Mouse (Mus musculus): ENCODE measurements around the gene Trim16.

The Trim16 gene

DNA sequence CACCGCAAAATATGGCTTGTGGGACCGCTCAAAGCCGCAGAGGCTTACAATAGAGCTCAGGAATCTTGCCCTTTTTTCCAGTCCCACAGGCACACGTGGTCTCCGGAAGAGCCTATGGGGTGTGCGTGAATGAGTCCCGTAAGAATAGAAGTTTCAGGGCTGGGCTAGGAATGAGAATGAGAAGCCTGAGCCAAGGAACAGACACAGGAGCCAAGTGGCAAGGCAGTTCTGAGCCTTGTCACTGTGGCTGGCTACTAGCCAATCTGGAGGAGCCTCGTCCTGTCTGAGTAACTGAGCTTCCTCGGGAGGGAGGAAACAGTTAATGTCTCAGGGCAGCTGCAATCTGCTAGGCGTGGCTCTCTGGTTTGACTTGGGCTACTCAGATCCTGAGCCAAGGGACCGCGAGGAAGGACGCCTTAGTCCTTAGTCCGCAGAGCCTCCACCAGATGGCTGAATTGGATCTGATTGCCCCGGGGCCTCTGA, at the start of gene Trim16:
Trim16 (plus strand) TSS at position 173 of the 483 bp plus-strand sequence.
- peak; percentile 75 to 81 for DNase-seq (ENCODE audit: low spot score in 2 of 2)

DNA sequence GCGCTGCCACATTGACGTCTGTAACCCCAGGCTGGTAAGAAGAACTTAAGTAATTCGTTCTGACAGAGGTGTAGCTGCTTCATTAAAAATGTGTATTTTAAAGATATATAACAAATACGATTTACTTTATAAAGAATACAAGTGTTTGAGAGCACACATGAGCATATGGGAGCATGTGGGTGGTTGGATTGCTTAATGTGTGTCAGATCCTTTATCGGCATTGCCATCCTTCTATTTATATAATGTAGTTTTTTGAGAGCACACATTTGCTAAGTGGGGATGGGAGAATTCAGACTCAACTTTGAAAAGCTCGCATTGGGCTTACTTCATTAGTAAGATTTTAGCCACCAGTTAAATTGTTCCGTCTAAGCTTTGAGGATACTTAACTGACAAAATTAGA, 43.5 kb upstream of the Trim16 start:
- no peak for DNase-seq (ENCODE audit: low spot score in 2 of 2)

DNA sequence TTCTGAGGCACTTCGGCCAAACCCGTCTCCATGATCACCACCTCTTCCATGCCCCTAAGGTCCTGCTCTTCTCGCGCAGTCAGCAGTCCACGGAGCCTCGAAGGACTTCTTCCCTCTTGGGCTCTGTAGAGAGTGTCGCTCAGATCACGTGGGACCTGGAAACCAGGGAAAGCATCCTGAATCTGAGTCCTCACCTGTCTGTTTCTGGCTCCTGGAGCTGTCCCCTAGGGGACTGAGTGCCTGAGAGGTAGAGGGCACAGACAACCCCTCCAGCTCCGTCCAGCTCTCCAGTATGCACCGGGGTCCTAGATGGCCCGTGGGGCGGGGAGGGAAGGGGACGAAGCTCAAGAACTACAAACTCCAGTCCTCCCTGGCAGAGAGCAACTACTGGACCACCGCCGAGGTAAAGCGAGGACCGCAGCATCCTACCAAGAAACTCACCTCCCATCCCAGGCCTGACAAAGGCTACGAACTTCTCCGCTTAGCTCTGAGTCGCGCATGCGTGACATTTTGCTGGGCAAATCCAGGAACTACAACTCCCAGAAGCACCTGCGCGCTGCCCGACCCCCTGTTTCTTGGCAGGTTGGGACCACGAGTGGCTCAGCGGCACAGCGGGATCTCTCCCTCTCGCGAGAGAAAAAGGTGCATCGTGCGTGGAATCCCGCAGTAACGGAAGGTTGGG, 31.0 kb upstream of the Trim16 start, which contains the start of gene Zfp286:
Zfp286 (minus strand) TSS at position 528 of the 682 bp plus-strand sequence.
- DNase-seq (ENCODE audit: low spot score in 2 of 2), result peak; percentile 78 to 88

DNA sequence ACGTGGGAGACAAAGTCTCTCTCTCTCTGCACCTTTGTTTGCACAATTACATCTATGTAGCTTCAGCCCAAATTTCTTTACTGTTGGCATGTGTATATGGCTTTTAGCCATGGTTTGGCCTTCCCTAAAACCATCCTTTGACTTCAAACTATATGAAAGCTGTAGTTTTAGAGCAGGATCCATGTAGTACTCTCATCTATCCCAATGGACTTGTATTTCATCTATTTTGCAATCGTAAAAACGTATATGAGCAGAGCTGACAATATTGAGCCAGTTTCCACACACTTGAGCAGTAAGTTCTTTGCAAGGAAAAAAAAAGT, 30.5 kb upstream of the Trim16 start:
- no peak for DNase-seq (ENCODE audit: low spot score in 2 of 2)

DNA sequence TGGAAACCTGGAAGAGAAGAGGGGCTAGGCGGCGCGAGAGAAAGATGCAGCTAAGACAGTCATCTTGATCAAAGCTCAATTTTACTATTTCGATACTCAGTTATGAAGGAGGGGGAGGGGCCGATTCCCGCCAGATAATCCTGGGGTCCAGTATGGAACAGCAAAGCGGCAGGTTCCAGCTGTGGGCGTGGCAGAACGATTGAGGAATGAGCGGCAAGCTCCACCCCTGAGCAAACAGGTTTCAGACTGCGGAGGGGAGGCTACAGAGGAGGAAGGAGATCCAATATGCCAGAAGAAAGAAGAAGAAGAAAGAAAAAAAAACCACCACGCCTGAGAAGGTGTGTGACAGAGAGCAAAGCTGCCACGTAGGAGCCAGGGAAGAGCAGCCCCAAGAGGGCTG, 15.9 kb upstream of the Trim16 start:
- no peak for DNase-seq (ENCODE audit: low spot score in 2 of 2)

DNA sequence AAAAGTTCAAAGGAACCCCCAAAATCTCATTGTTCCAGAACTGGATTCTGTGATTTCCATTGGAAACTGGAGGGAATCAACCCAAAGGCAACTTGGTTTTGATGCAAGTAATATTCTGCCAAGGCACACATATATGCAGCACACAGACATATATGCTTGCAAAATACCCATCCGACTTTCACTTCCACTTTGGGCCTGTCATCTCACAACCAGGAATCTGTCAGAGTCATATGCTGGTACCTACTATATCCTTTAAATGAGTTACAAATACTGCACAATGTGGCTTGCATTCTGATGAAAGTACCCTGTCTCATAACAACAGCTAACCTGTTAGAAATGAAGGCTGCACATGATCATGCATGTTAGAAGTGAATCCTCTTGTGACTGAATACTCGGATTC, 12.1 kb upstream of the Trim16 start:
- no peak for DNase-seq (ENCODE audit: low spot score in 2 of 2)

DNA sequence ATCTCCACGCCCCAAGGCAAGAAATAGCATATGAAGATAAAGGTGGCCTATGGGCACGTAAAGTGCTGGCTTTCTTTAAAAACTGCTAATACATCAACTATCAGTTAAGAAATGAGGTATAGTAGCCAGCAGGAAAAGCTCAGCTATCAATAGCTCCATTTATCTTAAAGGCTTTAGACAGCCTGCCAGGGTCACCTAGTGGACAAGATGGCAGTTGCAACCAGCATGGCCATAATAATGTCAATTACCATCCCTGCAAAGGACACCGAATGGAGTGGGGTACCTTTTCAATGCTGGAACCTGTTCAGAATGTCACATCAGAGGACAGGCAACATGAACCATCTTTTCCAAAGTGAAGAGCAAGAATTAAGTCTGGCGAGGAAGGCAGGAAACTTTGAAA, 10.8 kb upstream of the Trim16 start:
- no peak for DNase-seq (ENCODE audit: low spot score in 2 of 2)

DNA sequence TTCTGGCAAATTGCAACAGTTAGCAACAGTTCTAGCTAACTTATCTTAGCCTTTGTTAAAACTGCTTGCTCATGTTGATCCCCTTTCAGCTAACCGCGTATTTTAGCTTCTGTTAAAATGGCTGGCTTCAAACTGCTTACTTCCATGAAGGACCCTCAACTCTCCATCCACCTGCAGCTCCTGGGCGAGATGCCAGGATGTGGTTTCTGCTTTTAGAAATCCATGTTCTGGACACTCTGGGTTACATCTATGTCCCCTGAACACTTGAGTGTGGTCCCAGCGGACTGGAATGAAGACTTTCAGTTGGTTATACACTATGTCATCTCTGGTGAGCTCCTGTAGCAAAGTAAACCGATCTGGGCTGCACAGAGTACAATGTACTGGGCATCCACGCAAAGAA, 7.8 kb upstream of the Trim16 start:
- DNase-seq (ENCODE audit: low spot score in 2 of 2), result no peak

DNA sequence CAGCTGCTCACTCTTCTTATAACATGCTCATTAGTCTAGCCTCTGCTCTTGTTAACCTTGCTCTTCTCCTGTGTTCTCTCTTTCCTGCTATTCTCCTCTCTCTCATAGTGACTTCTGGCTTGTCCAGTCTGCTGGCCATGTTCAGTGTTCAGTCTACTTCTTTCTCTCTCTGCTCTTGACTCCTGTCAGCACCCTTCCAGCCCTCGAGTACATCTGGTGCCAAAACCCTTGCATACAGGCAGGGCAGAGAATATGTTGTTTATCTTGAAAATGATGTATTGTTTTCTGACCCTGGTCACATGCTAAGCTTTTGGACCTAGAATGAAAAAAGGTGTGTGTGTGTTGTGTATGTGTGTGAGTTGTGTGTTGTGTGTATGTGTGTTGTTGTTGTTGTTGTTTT, 6.5 kb upstream of the Trim16 start:
- no peak for DNase-seq (ENCODE audit: low spot score in 2 of 2)

DNA sequence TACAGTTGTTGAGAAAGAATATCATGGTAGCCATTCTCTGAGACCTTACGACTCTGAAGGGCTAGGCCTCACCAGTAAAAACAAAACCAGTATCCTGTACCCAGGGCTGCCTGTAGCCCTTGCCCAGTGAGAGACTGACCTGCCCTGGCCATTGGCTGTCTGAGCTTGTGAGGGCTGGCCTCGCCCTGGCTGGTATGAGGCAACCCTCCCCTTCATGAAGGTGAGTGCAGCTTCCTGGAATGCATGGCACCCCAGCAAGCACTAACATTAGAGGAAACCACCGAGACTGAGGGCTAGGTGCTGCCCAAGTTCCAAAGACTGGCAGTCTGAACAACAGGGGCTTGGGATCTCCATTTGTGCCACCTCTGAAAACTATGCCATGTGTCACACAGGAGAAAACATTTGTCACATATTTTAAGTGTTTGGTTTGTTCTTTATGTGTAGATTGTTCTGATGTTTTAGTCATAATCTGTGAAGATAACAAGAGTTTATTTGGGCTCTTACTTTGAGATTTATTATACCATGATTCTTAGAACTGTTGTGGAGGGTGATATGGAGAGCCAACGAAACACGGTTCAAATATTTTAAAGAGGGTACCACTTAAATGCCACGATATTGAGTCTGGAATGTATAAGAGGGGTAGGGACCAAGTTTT, 5.9 kb upstream of the Trim16 start:
- no peak for DNase-seq (ENCODE audit: low spot score in 2 of 2)

DNA sequence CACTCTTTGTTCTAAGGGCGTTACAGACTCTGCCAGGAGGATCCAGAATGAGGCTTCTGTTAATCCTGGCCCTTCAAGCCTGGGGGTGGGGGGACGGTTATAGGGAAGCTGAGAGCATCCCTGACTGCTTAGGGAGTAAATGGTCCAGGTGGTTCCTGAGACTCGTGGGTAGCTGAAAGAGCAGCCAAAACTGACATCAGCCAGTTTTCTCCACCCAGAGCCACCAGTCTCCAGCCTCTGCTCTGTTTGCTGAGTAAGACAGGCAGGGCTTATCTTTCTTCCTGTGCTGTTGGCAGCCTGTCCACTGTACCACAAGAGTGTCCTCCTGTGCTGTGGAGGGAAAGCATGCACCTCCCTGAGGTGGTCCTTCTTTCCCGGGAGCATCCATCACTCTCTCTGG, 5.4 kb upstream of the Trim16 start:
- no peak for DNase-seq (ENCODE audit: low spot score in 2 of 2)

DNA sequence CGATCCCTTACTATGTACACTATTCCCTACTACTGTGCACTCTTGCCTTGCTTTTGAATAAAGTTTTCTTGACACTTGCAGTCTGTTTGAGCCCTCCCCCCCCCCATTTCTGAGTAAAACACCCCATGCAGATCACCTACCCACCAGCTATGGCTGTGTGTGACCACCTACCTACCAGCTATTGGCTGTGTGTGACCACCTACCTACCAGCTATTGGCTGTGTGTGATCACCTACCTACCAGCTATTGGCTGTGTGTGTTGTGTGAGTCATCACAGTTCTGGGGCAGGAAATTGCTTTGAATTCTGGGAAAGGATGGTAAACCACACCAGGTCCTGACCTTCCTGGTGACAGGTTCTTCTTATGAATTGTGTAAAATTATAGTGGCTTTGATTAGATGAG, 4.6 kb upstream of the Trim16 start:
- no peak for DNase-seq (ENCODE audit: low spot score in 2 of 2)

DNA sequence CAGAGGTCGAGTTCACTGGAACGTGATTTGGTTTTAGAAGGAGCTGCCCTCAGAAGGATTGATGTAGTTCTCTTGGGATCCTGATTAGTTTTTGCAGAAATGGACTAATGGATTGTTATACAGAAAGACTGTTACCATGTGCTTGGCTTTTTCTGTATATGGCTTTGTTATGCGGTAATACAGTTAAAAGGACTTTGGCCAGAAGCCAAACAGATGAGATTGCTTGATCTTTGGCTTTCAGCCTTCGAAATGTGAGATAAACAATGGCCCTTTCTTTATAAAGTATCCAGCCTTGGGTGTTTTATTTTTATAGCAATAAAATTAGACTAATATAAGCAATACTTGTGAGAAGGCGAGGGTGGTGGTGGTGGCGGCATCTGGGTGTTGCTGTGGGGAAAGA, 3.4 kb upstream of the Trim16 start:
- no peak for DNase-seq (ENCODE audit: low spot score in 2 of 2)

DNA sequence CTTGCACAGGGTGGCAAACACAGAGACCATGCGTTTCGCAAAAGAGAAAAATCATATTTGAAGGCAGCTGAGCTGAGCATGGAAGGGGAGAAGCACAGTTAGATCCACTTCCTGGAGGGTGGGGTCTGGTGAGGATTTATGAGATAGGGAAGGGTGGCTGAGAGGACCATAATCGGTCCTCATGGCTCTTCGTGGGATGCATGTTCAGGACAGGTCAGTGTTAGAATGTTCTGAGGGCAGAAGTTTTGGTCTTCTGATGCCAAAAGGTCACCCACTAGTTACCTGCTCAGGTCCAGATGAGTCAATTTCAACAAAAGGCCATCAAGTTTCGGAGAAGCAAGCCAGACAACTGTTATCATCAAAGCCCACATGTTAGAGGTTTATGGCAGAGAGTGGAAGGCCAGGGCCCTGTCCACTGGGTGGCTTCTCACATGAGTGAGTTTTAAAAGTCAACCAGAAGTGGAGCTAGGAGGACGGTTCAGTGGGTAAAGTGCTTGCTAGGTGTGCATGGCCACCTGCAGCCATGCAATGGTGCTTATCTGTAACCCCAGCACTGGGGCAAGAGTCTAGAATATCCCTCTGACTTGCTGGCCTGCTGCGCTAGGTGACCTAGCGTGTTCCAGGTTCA, 858 bp upstream of the Trim16 start:
- no peak for DNase-seq (ENCODE audit: low spot score in 2 of 2)

DNA sequence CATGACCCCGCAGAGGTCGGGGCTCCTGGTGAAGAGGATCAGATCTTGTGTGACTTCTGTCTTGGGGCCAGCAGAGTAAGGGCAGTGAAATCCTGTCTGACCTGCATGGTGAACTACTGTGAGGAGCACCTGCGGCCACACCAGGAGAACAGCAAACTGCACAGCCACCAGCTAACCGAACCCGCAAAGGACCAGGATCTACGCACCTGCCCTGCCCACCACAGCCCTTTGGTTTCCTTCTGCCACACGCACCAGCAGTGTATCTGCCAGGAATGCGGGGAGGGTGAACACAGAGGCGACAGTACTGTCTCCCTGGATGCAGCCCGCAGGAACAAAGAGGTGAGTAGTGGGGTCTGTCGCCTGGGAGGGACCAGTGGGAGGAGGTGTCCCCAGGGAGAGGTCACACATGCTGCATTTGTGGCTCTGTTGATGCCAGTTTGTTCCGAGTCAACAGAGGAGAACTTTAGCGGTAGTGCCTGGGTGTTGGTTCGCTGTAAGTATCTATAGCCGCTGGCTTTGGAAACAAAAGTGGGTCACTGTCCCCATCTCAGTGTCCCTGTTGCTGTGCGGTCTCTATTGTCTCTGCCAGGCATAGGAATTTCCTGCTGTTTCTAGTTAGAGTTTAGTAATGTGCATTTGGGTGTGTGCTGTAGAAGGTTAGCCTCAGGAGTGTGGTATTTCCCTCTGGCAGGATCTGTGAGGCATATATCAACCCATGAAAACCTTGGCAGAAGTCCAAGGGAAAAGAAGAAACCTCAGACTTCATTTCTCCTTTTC, 818 bp downstream of the Trim16 start:
- peak in 1 of 2 experiments; percentile 20 for DNase-seq (ENCODE audit: low spot score in 2 of 2)

DNA sequence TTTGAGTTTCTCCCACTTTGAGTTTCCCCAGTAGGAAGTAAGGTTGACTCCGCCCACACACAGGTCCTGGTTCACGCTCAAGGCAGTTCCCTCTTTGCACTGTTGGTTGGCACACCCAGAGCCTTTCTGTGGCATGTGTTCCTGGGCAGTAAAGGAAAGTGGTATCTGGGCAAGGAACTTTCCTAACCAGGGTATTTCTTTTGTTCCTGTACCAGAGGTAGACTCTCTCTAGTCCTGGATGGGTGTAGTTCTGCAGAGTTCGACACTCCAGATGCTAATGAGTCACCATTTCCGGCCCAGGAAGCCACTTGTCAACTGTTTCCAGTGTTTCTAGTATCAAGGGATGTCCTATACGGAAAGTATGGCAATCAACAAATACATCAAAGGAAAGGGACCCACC, 1.9 kb downstream of the Trim16 start:
- no peak for DNase-seq (ENCODE audit: low spot score in 2 of 2)

DNA sequence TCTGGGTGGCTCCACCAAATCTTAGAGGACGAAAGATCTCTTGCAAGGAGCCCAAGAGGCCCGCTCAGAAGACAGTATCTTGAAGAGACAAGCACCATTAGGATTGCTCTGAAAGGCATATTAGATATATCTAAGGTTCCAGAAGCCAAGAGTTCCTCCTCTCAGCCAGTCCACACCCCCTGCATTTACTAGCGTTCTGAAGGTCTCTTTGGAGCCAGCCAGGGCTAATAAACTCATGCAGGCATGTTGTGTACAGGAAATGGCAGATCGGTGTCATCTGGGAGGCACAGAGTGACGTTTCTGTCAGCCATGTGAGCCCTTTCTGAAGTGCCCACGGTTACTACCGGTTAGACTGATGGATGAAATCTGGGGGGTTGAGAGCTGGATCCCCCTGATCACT, 4.2 kb downstream of the Trim16 start:
- DNase-seq (ENCODE audit: low spot score in 2 of 2), result no peak

DNA sequence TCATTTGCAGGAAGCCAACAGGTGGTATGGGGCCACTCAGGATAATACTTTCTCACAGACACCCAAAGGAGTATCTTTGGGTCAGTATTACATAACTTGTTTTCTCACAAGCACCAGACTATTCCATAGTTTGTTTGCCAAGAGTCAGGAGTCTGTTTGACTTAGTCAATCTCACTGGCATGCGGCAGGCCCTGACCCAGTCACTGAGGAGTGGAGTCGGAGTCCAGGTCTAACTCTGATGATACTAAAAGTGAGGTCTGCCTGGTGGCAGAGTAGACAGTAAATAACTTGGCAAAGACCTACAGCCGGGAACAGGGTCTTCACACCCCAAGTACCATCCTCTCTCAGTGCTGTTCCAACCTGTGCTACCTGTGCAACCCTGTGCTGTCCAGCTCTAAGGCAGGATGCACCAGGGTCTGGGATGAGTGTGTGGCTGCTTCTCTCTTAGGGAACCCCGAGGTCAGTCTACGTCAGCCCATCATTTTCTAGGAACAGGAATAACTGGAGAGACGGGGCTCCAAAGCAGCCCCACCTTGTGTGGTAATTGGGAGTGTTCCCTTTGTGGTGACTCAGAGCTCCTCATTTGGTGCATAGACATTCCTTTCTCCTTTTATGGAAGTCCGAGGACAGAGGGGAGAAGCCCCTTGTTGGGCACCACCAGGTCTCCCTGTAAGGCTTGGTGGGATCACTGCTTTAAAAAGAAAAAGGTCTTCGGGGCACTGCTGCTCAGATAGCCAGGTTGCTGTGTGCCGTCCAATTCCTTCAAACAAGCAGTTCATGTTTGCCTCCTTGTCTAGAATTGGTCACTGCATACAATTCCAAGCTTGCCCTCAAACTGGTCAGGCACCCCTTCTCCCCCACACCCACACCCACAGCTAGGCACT, 5.4 kb downstream of the Trim16 start:
- no peak for DNase-seq (ENCODE audit: low spot score in 2 of 2)

DNA sequence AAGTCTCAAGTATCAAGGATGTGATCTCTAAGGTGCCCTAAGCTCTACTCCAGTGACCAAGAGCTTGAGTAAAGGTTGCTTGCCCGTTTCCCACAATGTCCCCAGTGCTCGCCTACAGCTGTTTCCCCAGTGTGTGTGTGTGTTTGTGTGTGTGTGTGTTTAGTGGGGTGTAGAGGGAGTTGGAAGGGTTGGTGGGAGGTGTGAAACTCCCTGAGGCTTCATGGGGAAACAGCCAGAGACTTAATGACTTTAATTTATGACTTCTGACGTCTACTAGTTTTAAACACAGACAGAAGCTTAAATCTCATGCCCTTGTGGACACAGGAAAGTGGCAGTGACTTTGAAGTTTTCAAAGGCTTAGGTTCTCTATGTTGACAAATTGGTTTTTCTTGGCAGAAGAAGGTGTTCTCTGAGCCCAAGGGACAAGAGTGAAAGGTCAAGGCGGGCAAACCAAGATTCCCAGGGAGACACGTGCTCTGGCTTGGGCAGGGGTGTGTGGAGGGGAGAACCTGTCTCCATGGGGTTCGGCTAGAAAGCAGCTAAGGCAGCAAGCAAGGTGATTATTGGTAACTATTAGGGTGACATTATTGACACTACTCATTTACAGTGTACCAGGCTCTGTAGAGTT, 6.2 kb downstream of the Trim16 start:
- DNase-seq (ENCODE audit: low spot score in 2 of 2), result no peak

DNA sequence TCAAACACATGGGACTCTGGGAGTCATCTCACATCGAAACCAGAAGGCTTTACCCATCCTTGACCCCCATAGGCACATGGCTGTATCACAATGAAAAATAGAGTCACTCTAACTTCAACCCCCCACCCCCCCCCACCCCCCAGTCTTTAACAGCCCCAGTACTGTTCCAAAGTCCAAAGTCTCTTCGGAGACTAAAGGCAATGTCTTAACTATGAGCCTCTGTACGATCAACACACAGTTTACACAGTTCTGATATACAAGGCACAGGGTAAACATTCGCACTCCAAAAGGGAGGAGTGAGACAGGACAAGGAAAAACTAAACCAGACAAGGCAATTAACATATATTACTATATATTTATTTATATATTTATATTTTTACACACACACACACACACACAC, 7.1 kb downstream of the Trim16 start:
- no peak for DNase-seq (ENCODE audit: low spot score in 2 of 2)

DNA sequence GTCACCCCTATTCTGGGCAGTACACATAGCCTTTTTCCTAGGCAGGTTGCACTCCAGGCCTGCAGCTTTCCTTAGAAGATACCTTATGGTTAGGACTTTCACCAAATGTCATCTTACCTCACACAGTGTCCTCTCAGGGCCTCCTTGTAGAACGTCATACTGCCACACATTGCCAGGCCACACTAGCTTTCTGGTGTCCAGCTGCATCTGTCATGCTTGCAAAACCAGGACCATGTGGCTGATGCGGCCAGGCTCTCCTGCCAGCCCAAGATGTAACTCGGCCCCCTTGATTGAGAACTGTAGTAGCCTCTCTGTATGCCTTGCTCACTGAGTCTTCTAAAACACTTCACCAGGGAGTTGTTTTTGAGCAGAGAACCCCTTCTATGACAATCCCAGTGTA, 7.9 kb downstream of the Trim16 start:
- no peak for DNase-seq (ENCODE audit: low spot score in 2 of 2)
